Mouse (Mus musculus): ENCODE data around the gene Spats1.

DNA sequence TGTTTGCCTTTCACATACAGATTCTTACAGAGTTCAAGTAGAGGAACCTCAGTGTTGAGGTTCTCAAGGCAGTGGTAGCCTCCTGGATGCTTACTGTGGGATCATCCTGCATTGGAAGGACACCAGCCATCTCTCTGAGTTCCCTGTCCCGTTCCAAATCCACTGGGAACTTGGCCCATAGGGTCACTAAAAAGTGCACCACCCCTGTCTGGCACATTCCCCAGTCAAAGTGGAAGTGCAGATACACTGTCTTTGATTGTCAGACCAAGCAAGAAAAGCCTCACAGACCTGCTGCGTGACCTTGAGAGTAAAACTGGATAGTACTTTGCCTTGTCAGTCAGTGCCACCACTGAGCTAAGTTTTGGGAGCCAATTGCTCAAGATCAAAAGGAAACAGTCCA lies 28.2 kb downstream of the Spats1 start:
- TF ChIP-seq POLR2A (IDR thresholded peaks at IDR 0.05; ENCODE audit: low read depth, low read length) (no peak), CTCF (conservative IDR thresholded peaks at IDR 0.05 in 1 of 2, IDR thresholded peaks at IDR 0.05 in 1 of 2; ENCODE audit: low read depth in 2 of 2, low read length in 2 of 2) (no peak)

All from CH12.LX (cell line).